Mouse (Mus musculus) myocyte (in vitro differentiated cells): ENCODE measurements around the gene Dennd5b. TPM values are rescaled to one million over a fixed set of nuclear protein-coding genes. Genes with fewer than 3 reads are reported as not detected.

Experiments
- H3K27me3 ChIP-seq: one replicate; pipeline ENCODE4 v1.6.1; 2011; ENCODE audit not compliant: control insufficient read depth, insufficient read depth, insufficient read length
- H3K36me3 ChIP-seq: one replicate; pipeline ENCODE4 v1.6.1; 2011; ENCODE audit not compliant: control insufficient read depth, insufficient read depth
- H3K4me2 ChIP-seq: one replicate; pipeline ENCODE4 v1.6.1; 2011; ENCODE audit warnings: low read depth, control low read depth
- H3K4me3 ChIP-seq: one replicate; pipeline ENCODE4 v1.5.1; 2011; ENCODE audit warnings: mild to moderate bottlenecking, control low read depth, moderate library complexity
- H3K79me2 ChIP-seq: one replicate; pipeline ENCODE4 v1.6.1; 2011; ENCODE audit not compliant: control insufficient read depth, insufficient read depth
- H3ac ChIP-seq: one replicate; pipeline ENCODE4 v1.6.1; 2011; ENCODE audit not compliant: control insufficient read depth, insufficient read length
- CEBPB ChIP-seq: IDR thresholded peaks from 2 replicates; pipeline ENCODE4 v1.6.1; 2011; ENCODE audit warnings: mild to moderate bottlenecking, moderate library complexity; ENCODE audit not compliant: poor library complexity, insufficient read depth, severe bottlenecking
- E2F4 ChIP-seq: IDR thresholded peaks from one replicate; pipeline ENCODE4 v1.6.1; 2011; ENCODE audit warnings: mild to moderate bottlenecking, control low read depth, moderate library complexity; ENCODE audit not compliant: insufficient read depth
- MAX ChIP-seq: IDR thresholded peaks from one replicate; pipeline ENCODE4 v1.6.1; 2011; ENCODE audit warnings: low read depth, mild to moderate bottlenecking, control low read depth
- MYOD1 ChIP-seq, 3 experiments: IDR thresholded peaks; one replicate each; pipeline ENCODE4 v1.6.1; 2011; ENCODE audit warnings: control low read depth in 2 of 3, low read depth in 2 of 3, mild to moderate bottlenecking in 2 of 3, moderate library complexity in 1 of 3; ENCODE audit not compliant: insufficient read length in 2 of 3, control insufficient read depth in 1 of 3
- MYOG ChIP-seq, 3 experiments: IDR thresholded peaks; one replicate each; pipeline ENCODE4 v1.6.1; 2011; ENCODE audit warnings: control low read depth in 2 of 3, low read depth in 2 of 3, mild to moderate bottlenecking in 2 of 3; ENCODE audit not compliant: insufficient read length in 2 of 3, control insufficient read depth in 1 of 3, insufficient read depth in 1 of 3
- POLR2A ChIP-seq: IDR thresholded peaks from one replicate; pipeline ENCODE4 v1.6.1; 2011; ENCODE audit warnings: low read depth, mild to moderate bottlenecking, control low read depth, moderate library complexity; ENCODE audit not compliant: insufficient read length
- POLR2AphosphoS2 ChIP-seq: IDR thresholded peaks from one replicate; pipeline ENCODE4 v1.6.1; 2011; ENCODE audit warnings: low read depth, control low read depth; ENCODE audit not compliant: insufficient read length
- REST ChIP-seq: IDR thresholded peaks from one replicate; pipeline ENCODE4 v1.6.1; 2011; ENCODE audit warnings: mild to moderate bottlenecking, control low read depth, moderate library complexity; ENCODE audit not compliant: insufficient read depth, insufficient read length
- SRF ChIP-seq: IDR thresholded peaks from one replicate; pipeline ENCODE4 v1.6.1; 2011; ENCODE audit warnings: low read depth; ENCODE audit not compliant: control insufficient read depth, insufficient read length
- TCF12 ChIP-seq: IDR thresholded peaks from one replicate; pipeline ENCODE4 v1.6.1; 2011; ENCODE audit warnings: mild to moderate bottlenecking, control low read depth; ENCODE audit not compliant: poor library complexity, insufficient read depth, severe bottlenecking
- TCF3 ChIP-seq: IDR thresholded peaks from one replicate; pipeline ENCODE4 v1.6.1; 2011; ENCODE audit warnings: low read depth, control low read depth; ENCODE audit not compliant: insufficient read length
- USF1 ChIP-seq: IDR thresholded peaks from one replicate; pipeline ENCODE4 v1.6.1; 2011; ENCODE audit warnings: low read depth, mild to moderate bottlenecking, control low read depth, moderate library complexity
- polyA plus RNA-seq: library from polyadenylated mRNA; unstranded; fragments of >200 nt; fragmentation: generic; extraction: Trizol; gene quantifications from one replicate; pipeline ENCODE4 v1.2.1, GENCODE M21; 2012; ENCODE audit warnings: missing spikeins

The Dennd5b gene
- polyA plus RNA-seq, 1 experiment: 3.1 TPM

DNA sequence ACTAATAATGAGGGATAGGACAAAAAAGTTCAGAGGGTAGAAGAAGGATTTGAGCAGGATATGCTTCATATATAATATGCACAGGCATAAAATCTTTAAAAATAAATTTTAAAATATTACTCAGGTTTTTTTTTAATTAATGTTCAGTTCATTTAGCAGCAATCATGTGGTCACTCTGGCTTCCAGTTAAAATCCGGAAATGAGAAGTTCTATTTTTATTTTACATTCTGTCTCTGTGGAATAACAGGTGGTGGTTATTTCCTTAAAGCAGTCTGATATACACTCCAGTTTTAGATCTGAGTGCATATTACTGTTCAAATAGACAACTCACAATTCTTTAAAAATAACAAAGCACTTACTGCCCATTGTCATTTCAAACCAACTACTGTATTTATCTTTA lies 6.9 kb downstream of the Dennd5b start:
- no peak overlapping the region for H3ac ChIP-seq
- no peak for TF ChIP-seq USF1
- TF ChIP-seq CEBPB: no peak
- TF ChIP-seq POLR2A: no peak
- TF ChIP-seq MYOD1 (IDR thresholded peaks at IDR 0.05; ENCODE audit: control insufficient read depth in 1 of 3, insufficient read length in 2 of 3, low read depth in 2 of 3): peak in 1 of 3 experiments; percentile 54
- TF ChIP-seq MYOG (IDR thresholded peaks at IDR 0.05; ENCODE audit: control insufficient read depth in 1 of 3, insufficient read depth in 1 of 3, insufficient read length in 2 of 3, low read depth in 2 of 3): peak in 1 of 3 experiments; percentile 19
- TF ChIP-seq MAX: no peak
- no peak for TF ChIP-seq REST
- H3K27me3 ChIP-seq: no peaks in the 10 kb centered on the region
- H3K36me3 ChIP-seq: no peaks in the 10 kb centered on the region
- peak overlapping the region; percentile 55 for H3K4me2 ChIP-seq
- H3K79me2 ChIP-seq: peaks cover 61% of the 10 kb centered on the region
- no peak overlapping the region for H3K4me3 ChIP-seq

DNA sequence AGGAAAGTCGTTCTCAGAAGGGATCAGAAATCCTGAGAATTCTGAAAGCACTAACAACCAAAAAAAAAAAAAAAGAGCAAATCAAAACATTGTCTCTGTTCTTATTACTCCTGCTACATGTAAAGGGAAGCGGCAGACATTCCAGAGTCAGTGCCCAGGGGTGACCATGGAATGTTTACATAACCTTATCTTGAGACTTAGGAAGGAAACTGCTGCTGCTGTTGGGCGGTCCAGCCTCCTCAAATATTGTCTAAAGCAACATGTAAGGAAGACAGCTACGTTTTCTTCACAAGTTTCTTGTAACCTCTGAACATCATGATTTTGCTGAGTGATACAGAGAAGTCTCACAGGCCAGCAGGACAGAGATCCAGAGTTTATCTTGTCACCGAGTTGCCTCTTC lies 8.0 kb downstream of the Dennd5b start:
- Histone ChIP-seq H3K79me2 (peaks cover 60% of the 10 kb centered on the region), H3K36me3 (no peaks in the 10 kb centered on the region), H3K4me2 (peak overlapping the region; percentile 40), H3K27me3 (no peaks in the 10 kb centered on the region), H3ac (no peak overlapping the region), H3K4me3 (no peak overlapping the region)
- no peak for TF ChIP-seq TCF12
- TF ChIP-seq CEBPB: no peak
- no peak for TF ChIP-seq POLR2AphosphoS2
- no peak for TF ChIP-seq SRF
- TF ChIP-seq TCF3: no peak
- TF ChIP-seq MYOG (IDR thresholded peaks at IDR 0.05; ENCODE audit: control insufficient read depth in 1 of 3, insufficient read depth in 1 of 3, insufficient read length in 2 of 3, low read depth in 2 of 3): no peak
- TF ChIP-seq MAX: no peak
- no peak for TF ChIP-seq MYOD1 (IDR thresholded peaks at IDR 0.05; ENCODE audit: control insufficient read depth in 1 of 3, insufficient read length in 2 of 3, low read depth in 2 of 3)
- no peak for TF ChIP-seq POLR2A
- TF ChIP-seq E2F4: no peak
- no peak for TF ChIP-seq REST

DNA sequence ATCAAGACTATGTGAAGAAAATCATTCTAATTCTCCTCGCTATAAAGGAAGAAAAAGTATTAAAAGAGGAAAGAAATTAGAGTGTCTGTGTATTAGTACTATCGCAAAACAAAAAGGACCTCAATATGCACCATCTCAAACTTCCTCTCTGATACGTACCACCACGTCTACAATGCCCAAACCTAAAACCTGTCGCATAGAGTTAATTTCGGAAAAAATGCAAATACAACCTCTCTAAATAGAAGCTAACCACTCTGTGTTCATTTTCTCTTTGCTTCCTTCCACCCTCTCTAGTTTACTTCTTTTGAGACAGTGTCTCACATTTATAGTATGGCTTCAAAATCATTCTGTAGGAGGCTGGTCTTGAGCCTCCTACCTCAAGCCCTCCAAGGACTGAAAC lies 9.1 kb downstream of the Dennd5b start:
- TF ChIP-seq SRF (no peak), CEBPB (no peak), POLR2A (no peak), MYOD1 (IDR thresholded peaks at IDR 0.05; ENCODE audit: control insufficient read depth in 1 of 3, insufficient read length in 2 of 3, low read depth in 2 of 3) (no peak), REST (no peak)
- H3ac ChIP-seq: no peak overlapping the region
- no peaks in the 10 kb centered on the region for H3K27me3 ChIP-seq
- H3K4me2 ChIP-seq: no peak overlapping the region
- no peaks in the 10 kb centered on the region for H3K36me3 ChIP-seq
- H3K4me3 ChIP-seq: no peak overlapping the region
- H3K79me2 ChIP-seq: peaks cover 60% of the 10 kb centered on the region

DNA sequence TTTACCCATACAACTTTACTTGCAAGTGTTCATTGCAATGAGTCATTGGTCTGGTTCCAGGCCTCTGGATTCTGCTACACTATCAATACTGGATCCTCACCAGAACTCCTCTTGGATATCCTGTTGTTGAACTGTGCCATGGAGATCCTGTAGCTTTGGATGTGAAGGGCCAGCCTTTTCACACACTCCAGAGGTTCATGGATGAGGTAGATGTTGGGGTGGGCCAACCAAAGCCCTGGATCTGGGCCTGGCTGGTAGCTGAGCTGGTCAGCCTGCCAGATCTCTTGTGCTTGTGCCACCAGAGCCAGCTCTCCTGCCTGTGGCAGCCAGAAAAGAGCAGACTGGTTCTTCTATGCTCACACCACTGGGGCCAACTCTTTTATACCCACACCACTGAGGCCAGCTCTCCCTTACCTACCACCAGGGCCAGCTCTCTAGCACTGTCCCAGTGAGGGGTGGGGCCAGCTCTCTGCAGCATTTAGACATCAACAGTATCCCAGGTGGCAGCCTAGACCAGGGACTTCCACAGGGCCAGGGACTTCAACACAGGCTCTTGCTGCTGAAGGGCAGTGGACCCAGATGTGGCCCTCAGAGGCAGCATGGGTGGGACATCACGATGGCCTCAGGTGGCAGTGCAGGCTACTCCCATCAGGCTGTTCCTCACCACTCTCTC lies 24.2 kb downstream of the Dennd5b start:
- Histone ChIP-seq H3K4me3 (no peak overlapping the region), H3K79me2 (no peaks in the 10 kb centered on the region), H3K4me2 (no peak overlapping the region), H3K27me3 (no peaks in the 10 kb centered on the region), H3ac (no peak overlapping the region), H3K36me3 (peaks cover 13% of the 10 kb centered on the region)
- TF ChIP-seq USF1 (no peak), MYOG (IDR thresholded peaks at IDR 0.05; ENCODE audit: control insufficient read depth in 1 of 3, insufficient read depth in 1 of 3, insufficient read length in 2 of 3, low read depth in 2 of 3) (no peak), E2F4 (no peak), POLR2A (no peak)

DNA sequence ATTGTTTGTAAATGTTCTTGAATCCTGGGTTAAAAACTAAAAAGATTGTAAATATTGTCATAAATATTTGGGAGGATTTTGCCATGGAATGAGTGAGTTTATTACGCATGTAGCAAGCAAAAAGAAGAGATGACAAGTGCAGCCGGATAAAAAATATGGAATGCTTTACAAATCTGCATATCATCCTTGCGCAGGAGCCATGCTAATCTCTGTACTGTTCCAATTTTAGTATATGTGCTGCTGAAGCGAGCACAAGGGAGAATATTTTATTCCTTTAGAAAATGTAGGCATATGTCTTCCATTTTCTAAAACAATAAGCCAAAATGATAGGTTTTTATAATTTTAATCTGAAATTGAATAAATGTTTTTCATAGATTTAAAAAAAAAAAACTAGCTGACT lies 27.6 kb downstream of the Dennd5b start:
- TF ChIP-seq TCF3: no peak
- no peak for TF ChIP-seq CEBPB
- TF ChIP-seq POLR2A: no peak
- no peak for TF ChIP-seq MAX
- no peak for TF ChIP-seq POLR2AphosphoS2
- no peak for TF ChIP-seq TCF12
- TF ChIP-seq MYOD1 (IDR thresholded peaks at IDR 0.05; ENCODE audit: control insufficient read depth in 1 of 3, insufficient read length in 2 of 3, low read depth in 2 of 3): no peak
- no peak for TF ChIP-seq REST
- TF ChIP-seq USF1: no peak
- no peak for TF ChIP-seq E2F4
- no peak overlapping the region for H3K4me2 ChIP-seq
- no peaks in the 10 kb centered on the region for H3K27me3 ChIP-seq
- no peaks in the 10 kb centered on the region for H3K79me2 ChIP-seq
- H3ac ChIP-seq: no peak overlapping the region
- H3K36me3 ChIP-seq: peaks cover 13% of the 10 kb centered on the region
- H3K4me3 ChIP-seq: no peak overlapping the region
